ENCODE assay signal across 21 mouse cellular contexts in the genomic region with DNA sequence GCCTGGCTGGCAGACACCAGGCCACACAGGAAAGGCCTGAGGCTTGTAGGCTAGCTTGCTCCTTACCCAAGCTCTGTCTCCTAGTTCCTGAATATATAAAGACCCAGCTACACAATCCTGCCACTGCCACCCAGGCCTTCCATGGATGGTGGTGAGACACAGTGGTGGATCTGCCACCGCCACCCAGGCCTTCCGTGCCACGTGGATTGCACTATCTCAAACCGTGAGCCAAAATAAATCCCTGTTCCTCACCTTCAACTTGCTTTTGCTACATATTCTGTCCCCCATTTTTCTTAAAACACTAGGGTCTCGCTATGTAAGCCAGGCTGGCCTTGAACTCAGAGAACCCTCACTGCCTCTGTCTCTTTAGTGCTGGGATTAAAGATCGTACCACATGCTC. TPM values are rescaled to one million over a fixed set of nuclear protein-coding genes. Genes with fewer than 3 reads are reported as not detected.
DNase-seq lines count a peak whose midpoint lies in the region; ATAC-seq and TF ChIP-seq lines count a peak whose summit lies in the region.
"Had no signal": no experiment of that assay in that cellular context is flagged by ENCODE, and none has a peak within 500 bp of the region (broad histone marks: within the 10 kb centered on the region; RNA-seq: fewer than 3 reads in every experiment).

No protein-coding gene starts in this region.

- intact Hi-C loops in heart, adult 2 months (cut with DNase I) = no loop called here

- TF ChIP-seq POLR2A in heart, adult 2 months (IDR thresholded peaks at IDR 0.05; ENCODE audit: insufficient read depth, low read depth, low read length) = no peak

- TF ChIP-seq EP300 in heart, adult 2 months (IDR thresholded peaks at IDR 0.05; ENCODE audit: insufficient read depth, low read depth, low read length) = no peak

- 98% methylated on average over 6 of the region's 6 CpGs for WGBS in heart, adult 2 months
- WGBS in midbrain, embryonic 11.5 days = 95% methylated on average over 6 of the region's 6 CpGs
- WGBS in midbrain, embryonic 13.5 days = 97% methylated on average over 6 of the region's 6 CpGs

- no peak for TF ChIP-seq CTCF in heart, adult 2 months (IDR thresholded peaks at IDR 0.05)

- H3K4me3 ChIP-seq in heart, adult 2 months = no peak overlapping the region
- no peak overlapping the region for H3K4me3 ChIP-seq in midbrain, embryonic 11.5 days (ENCODE audit: low read depth, low read length)
- H3K4me3 ChIP-seq in midbrain, embryonic 13.5 days (replicated peaks) = no peak overlapping the region

- no peaks in the 10 kb centered on the region for H3K36me3 ChIP-seq in heart, adult 2 months (ENCODE audit: control insufficient read depth, insufficient read depth, low read length)
- H3K36me3 ChIP-seq in midbrain, embryonic 11.5 days (ENCODE audit: control insufficient read depth, insufficient read depth, low read length) = no peaks in the 10 kb centered on the region
- no peaks in the 10 kb centered on the region for H3K36me3 ChIP-seq in midbrain, embryonic 13.5 days
- H3K36me3 ChIP-seq: G1E had no signal

- no peaks in the 10 kb centered on the region for H3K79me2 ChIP-seq in heart, adult 2 months (replicated peaks; ENCODE audit: control insufficient read depth, insufficient read depth, low read length)

- H3K4me1 ChIP-seq in heart, adult 2 months (ENCODE audit: control insufficient read depth, insufficient read depth, low read length) = no peaks in the 10 kb centered on the region
- H3K4me1 ChIP-seq in midbrain, embryonic 11.5 days (ENCODE audit: control insufficient read depth, insufficient read depth, low read length) = no peaks in the 10 kb centered on the region
- peaks cover 5% of the 10 kb centered on the region; the same call in 1 of the 2 replicates for H3K4me1 ChIP-seq in midbrain, embryonic 13.5 days (replicated peaks)

- no peak for ATAC-seq in midbrain, embryonic 11.5 days (ENCODE audit: low FRiP score)
- ATAC-seq in midbrain, embryonic 13.5 days = no peak
- ATAC-seq: activated CD4-positive, CD25-positive, alpha-beta regulatory T cell, adult 4 months; CD4-positive, CD25-positive, alpha-beta regulatory T cell, adult 4 months; Patski had no signal

- H3K9me3 ChIP-seq in midbrain, embryonic 11.5 days (ENCODE audit: control insufficient read depth, low read length) = no peaks in the 10 kb centered on the region
- H3K9me3 ChIP-seq in midbrain, embryonic 13.5 days = no peaks in the 10 kb centered on the region
- H3K9me3 ChIP-seq: G1E had no signal

- no peaks in the 10 kb centered on the region for H3K27me3 ChIP-seq in heart, adult 2 months (ENCODE audit: control insufficient read depth, insufficient read depth, low read length)
- H3K27me3 ChIP-seq in midbrain, embryonic 11.5 days (ENCODE audit: control insufficient read depth, insufficient read depth, low read length) = no peaks in the 10 kb centered on the region
- no peaks in the 10 kb centered on the region for H3K27me3 ChIP-seq in midbrain, embryonic 13.5 days
- H3K27me3 ChIP-seq: CH12.LX had no signal

- H3K27ac ChIP-seq in heart, adult 2 months = no peak overlapping the region
- no peak overlapping the region for H3K27ac ChIP-seq in midbrain, embryonic 11.5 days (ENCODE audit: low read depth, low read length)
- H3K27ac ChIP-seq in midbrain, embryonic 13.5 days = no peak overlapping the region

- peak; percentile 60 for DNase-seq in heart, adult 11 months
- DNase-seq in heart, adult 2 months = no peak
- peak; percentile 65 for DNase-seq in midbrain, embryonic 11.5 days (ENCODE audit: low spot score, missing footprints)
- DNase-seq: adrenal gland, adult 2 months; adrenal gland, adult 8-10 months; adrenal gland, postnatal 10 days; adrenal gland, postnatal 14 days; adrenal gland, postnatal 25 days; adrenal gland, postnatal 36 days; B cell, adult 2 months; cerebellum, adult 11 months; cerebellum, adult 11-12 months; cerebellum, adult 18-20 months had no signal

- no peak overlapping the region for H3K9ac ChIP-seq in heart, adult 2 months (ENCODE audit: low read depth, low read length)
- H3K9ac ChIP-seq in midbrain, embryonic 11.5 days (ENCODE audit: low read length) = no peak overlapping the region
- H3K9ac ChIP-seq in midbrain, embryonic 13.5 days (replicated peaks) = no peak overlapping the region

- H3K4me2 ChIP-seq in midbrain, embryonic 11.5 days = no peak overlapping the region
- no peak overlapping the region for H3K4me2 ChIP-seq in midbrain, embryonic 13.5 days (replicated peaks)

RNA-seq across cellular contexts. Expression of gene Slc35d3, which starts 17.0 kb away (rescaled TPM):
- total RNA-seq in heart, adult 2 months (2021) = not detected
- polyA plus RNA-seq in heart, adult 2 months (2012; rRNA removed) = 0.06 and 0.14 TPM in 2 replicates
- 0.63 and 0.68 TPM in 2 replicates for polyA plus RNA-seq in midbrain, embryonic 11.5 days (2014; fragmentation: Nextera tagmentation; extraction: Ambion mirVana)
- 1.3 and 2.5 TPM in 2 replicates for polyA plus RNA-seq in midbrain, embryonic 13.5 days (2015; fragmentation: Nextera tagmentation; extraction: Ambion mirVana)
- total RNA-seq: MEL had no signal
- polyA plus RNA-seq: activated CD4-positive, CD25-positive, alpha-beta regulatory T cell, adult 4 months; C2C12; CD4-positive, CD25-positive, alpha-beta regulatory T cell, adult 4 months; G1E; Patski had no signal

Comparison
In these comparisons a context has a peak if more than half of its experiments do, and no peak if none do; other contexts are left out.
1. DNase-seq: peak in heart, adult 11 months (single experiment) and midbrain, embryonic 11.5 days (single experiment); none in heart, adult 2 months (0 of 2).